Comparison of ENCODE assay signal across 26 mouse cellular contexts in genomic region chr17:56952639-56953038, GRCm38 (mm10). TPM values are rescaled to one million over a fixed set of nuclear protein-coding genes. Genes with fewer than 3 reads are reported as not detected.
"Had no signal": no experiment of that assay in that cellular context is flagged by ENCODE, and none has a peak within 500 bp of the region (broad histone marks: within the 10 kb centered on the region; RNA-seq: fewer than 3 reads in every experiment).

No protein-coding gene starts in this region.

- H3K9ac ChIP-seq: kidney, embryonic 15.5 days; limb, embryonic 13.5 days; liver, embryonic 14.5 days; midbrain, embryonic 13.5 days had no signal

- H3K27me3 ChIP-seq: kidney, embryonic 15.5 days; limb, embryonic 13.5 days; midbrain, embryonic 13.5 days had no signal

- H3K36me3 ChIP-seq: kidney, embryonic 15.5 days; limb, embryonic 13.5 days; midbrain, embryonic 10.5 days; midbrain, embryonic 13.5 days had no signal

- H3K27ac ChIP-seq: hindbrain, postnatal 0 days; kidney, embryonic 15.5 days; limb, embryonic 13.5 days; liver, embryonic 14.5 days; midbrain, embryonic 10.5 days; midbrain, embryonic 13.5 days; stomach, postnatal 0 days had no signal

- H3K4me3 ChIP-seq: kidney, embryonic 15.5 days; limb, embryonic 13.5 days; megakaryocyte, embryonic 14.5 days; midbrain, embryonic 10.5 days; midbrain, embryonic 13.5 days had no signal

- H3K4me1 ChIP-seq: kidney, embryonic 15.5 days; limb, embryonic 13.5 days; midbrain, embryonic 10.5 days; midbrain, embryonic 13.5 days had no signal

- H3K4me2 ChIP-seq: kidney, embryonic 15.5 days; limb, embryonic 13.5 days; midbrain, embryonic 13.5 days had no signal

- DNase-seq: kidney, adult 2 months; kidney, postnatal 10 days; kidney, postnatal 36 days; left cerebral cortex, postnatal 4 days; liver; lung, adult 2 months; right cerebral cortex, adult 18-20 months; right cerebral cortex, postnatal 14 days; right cerebral cortex, postnatal 4 days; thymus, adult 18-20 months; thymus, postnatal 36 days had no signal

- ATAC-seq: hindbrain, postnatal 0 days; inflammation-experienced regulatory T-cells, adult 6 months; midbrain, embryonic 13.5 days had no signal

- H3K9me3 ChIP-seq: kidney, embryonic 15.5 days; limb, embryonic 13.5 days; megakaryocyte, embryonic 14.5 days; midbrain, embryonic 10.5 days; midbrain, embryonic 13.5 days had no signal

RNA-seq across cellular contexts. Expression of gene Acer1, which starts 29.3 kb away (rescaled TPM):
- polyA plus RNA-seq: hindbrain, postnatal 0 days; inflammation-experienced regulatory T-cells, adult 6 months; kidney, adult 2 months; kidney, embryonic 15.5 days; limb, embryonic 13.5 days; liver, embryonic 14.5 days; lung, embryonic 16.5 days; midbrain, embryonic 10.5 days; midbrain, embryonic 13.5 days; midbrain, postnatal 0 days; neural tube, embryonic 11.5 days; neural tube, embryonic 14.5 days; stomach, embryonic 14.5 days had no signal

RNA-seq across cellular contexts. Expression of gene Pspn, which starts 47.2 kb away (rescaled TPM):
- polyA plus RNA-seq: hindbrain, postnatal 0 days; kidney, adult 2 months; limb, embryonic 13.5 days; liver, embryonic 14.5 days; lung, adult 2 months; lung, embryonic 16.5 days; midbrain, embryonic 13.5 days; neural tube, embryonic 11.5 days; neural tube, embryonic 14.5 days; stomach, postnatal 0 days; urinary bladder, adult 2 months had no signal
